9 mouse cellular contexts compared by ENCODE assay signal in genomic region chr5:72411874-72412329, GRCm38 (mm10).
DNase-seq lines count a peak whose midpoint lies in the region; ATAC-seq and TF ChIP-seq lines count a peak whose summit lies in the region.
"Had no signal": no experiment of that assay in that cellular context is flagged by ENCODE, and none has a peak within 500 bp of the region (broad histone marks: within the 10 kb centered on the region; RNA-seq: fewer than 3 reads in every experiment).

No protein-coding gene starts in this region.

- no peaks in the 10 kb centered on the region for H3K4me1 ChIP-seq in hindbrain, embryonic 11.5 days (replicated peaks; ENCODE audit: control insufficient read depth, insufficient read depth, low read length)
- no peaks in the 10 kb centered on the region for H3K4me1 ChIP-seq in hindbrain, postnatal 0 days (ENCODE audit: insufficient read depth, low read length)
- H3K4me1 ChIP-seq in heart, embryonic 16.5 days (ENCODE audit: control insufficient read depth, insufficient read depth, low read length) = peaks cover 17% of the 10 kb centered on the region

- no peak overlapping the region for H3K9ac ChIP-seq in hindbrain, embryonic 11.5 days (ENCODE audit: low read depth, low read length)
- H3K9ac ChIP-seq in hindbrain, postnatal 0 days (replicated peaks; ENCODE audit: low read length) = no peak overlapping the region
- H3K9ac ChIP-seq in heart, embryonic 16.5 days (ENCODE audit: low read length) = no peak overlapping the region

- H3K4me2 ChIP-seq in hindbrain, embryonic 11.5 days (replicated peaks; ENCODE audit: low read depth, low read length) = no peak overlapping the region
- H3K4me2 ChIP-seq in hindbrain, postnatal 0 days (ENCODE audit: low read depth, low read length) = no peak overlapping the region
- no peak overlapping the region; the same call in 1 of the 2 replicates for H3K4me2 ChIP-seq in heart, embryonic 16.5 days (ENCODE audit: low read depth, low read length)

- TF ChIP-seq CTCF in hindbrain, postnatal 0 days (IDR thresholded peaks at IDR 0.05; ENCODE audit: low read depth) = no peak

- H3K27ac ChIP-seq in hindbrain, embryonic 11.5 days (ENCODE audit: low read depth, low read length) = no peak overlapping the region
- H3K27ac ChIP-seq in hindbrain, postnatal 0 days = no peak overlapping the region
- peak overlapping the region; percentile 75 for H3K27ac ChIP-seq in heart, embryonic 16.5 days (ENCODE audit: low read length)

- ATAC-seq in hindbrain, embryonic 11.5 days (ENCODE audit: low FRiP score) = no peak
- no peak for ATAC-seq in hindbrain, postnatal 0 days
- peak; percentile 74 for ATAC-seq in heart, embryonic 16.5 days (replicated peaks; ENCODE audit: extremely low read depth, insufficient read depth, low FRiP score)
- ATAC-seq in erythroblast, adult 5-6 weeks (replicated peaks; ENCODE audit: low FRiP score, poor library complexity, severe bottlenecking) = no peak

- H3K4me3 ChIP-seq in hindbrain, embryonic 11.5 days (ENCODE audit: low read depth, low read length) = no peak overlapping the region
- H3K4me3 ChIP-seq in hindbrain, postnatal 0 days (ENCODE audit: low read length) = no peak overlapping the region
- H3K4me3 ChIP-seq in heart, embryonic 16.5 days (ENCODE audit: low read length) = no peak overlapping the region

- H3K27me3 ChIP-seq in hindbrain, embryonic 11.5 days (ENCODE audit: control insufficient read depth, insufficient read depth, low read length) = no peaks in the 10 kb centered on the region
- no peaks in the 10 kb centered on the region for H3K27me3 ChIP-seq in hindbrain, postnatal 0 days (ENCODE audit: insufficient read depth, low read length)
- no peaks in the 10 kb centered on the region for H3K27me3 ChIP-seq in heart, embryonic 16.5 days (ENCODE audit: control insufficient read depth, insufficient read depth, low read length)

- 40% methylated on average over 10 of the region's 10 CpGs for WGBS in hindbrain, embryonic 11.5 days
- WGBS in hindbrain, postnatal 0 days = 34% methylated on average over 10 of the region's 10 CpGs
- 10% methylated on average over 10 of the region's 10 CpGs for WGBS in heart, embryonic 16.5 days

- H3K36me3 ChIP-seq in hindbrain, embryonic 11.5 days (ENCODE audit: control insufficient read depth, insufficient read depth, low read length) = no peaks in the 10 kb centered on the region
- H3K36me3 ChIP-seq in hindbrain, postnatal 0 days (ENCODE audit: insufficient read depth, low read length) = no peaks in the 10 kb centered on the region
- 0 out of 2 replicates have a peak, but pooled peaks cover 5% of the 10 kb centered on the region for H3K36me3 ChIP-seq in heart, embryonic 16.5 days (ENCODE audit: control insufficient read depth, insufficient read depth)

- DNase-seq in hindbrain, embryonic 11.5 days (ENCODE audit: low spot score) = peak; percentile 23
- no peak for DNase-seq in hindbrain, postnatal 0 days (ENCODE audit: low spot score)
- DNase-seq in embryo, embryonic 10.5 days (ENCODE audit: low spot score) = peak; percentile 65
- peak; percentile 53 for DNase-seq in lung, postnatal 25 days (ENCODE audit: low spot score)
- DNase-seq in left cerebral cortex, postnatal 25 days (ENCODE audit: low spot score in 2 of 2) = no peak
- no peak for DNase-seq in adrenal gland, adult 8-10 months
- DNase-seq: cerebellum, adult 18-20 months had no signal

- intact Hi-C loops in left cerebral cortex, postnatal 25 days (cut with DNase I) = no loop called here

- no peaks in the 10 kb centered on the region for H3K9me3 ChIP-seq in hindbrain, embryonic 11.5 days (ENCODE audit: control insufficient read depth, low read length)
- no peaks in the 10 kb centered on the region for H3K9me3 ChIP-seq in hindbrain, postnatal 0 days (ENCODE audit: low read length)
- no peaks in the 10 kb centered on the region for H3K9me3 ChIP-seq in heart, embryonic 16.5 days (replicated peaks; ENCODE audit: control insufficient read depth, low read length)

Comparison
In these comparisons a context has a peak if more than half of its experiments do, and no peak if none do; other contexts are left out.
1. DNase-seq: peak in hindbrain, embryonic 11.5 days (single experiment), embryo, embryonic 10.5 days (single experiment) and lung, postnatal 25 days (single experiment); none in hindbrain, postnatal 0 days (single experiment), left cerebral cortex, postnatal 25 days (0 of 2) and adrenal gland, adult 8-10 months (single experiment).